Mouse (Mus musculus) CD4-positive, CD25-positive, alpha-beta regulatory T cell (primary cell): ENCODE results near the gene Olfr1151. TPM values are rescaled to one million over a fixed set of nuclear protein-coding genes. Genes with fewer than 3 reads are reported as not detected.

Experiments
- polyA plus RNA-seq: library from polyadenylated mRNA; unstranded; fragments of 100-300 nt; shearing (Covaris generic); gene quantifications from one replicate; pipeline ENCODE4 v1.2.1, GENCODE M21; 2017

Gene Olfr1151
- 0.11 TPM for polyA plus RNA-seq

GRCm38 (mm10) chr2:87855562-87855961 is at the start of gene Olfr1151:
Gene Olfr1151, plus strand, starts transcription at chr2:87855862.

GRCm38 (mm10) chr2:87809522-87809921 is 46.1 kb upstream of the Olfr1151 start, which contains the start of gene Olfr1145:
Gene Olfr1145, plus strand, starts transcription at chr2:87809822.

GRCm38 (mm10) chr2:87830233-87830632 is 25.4 kb upstream of the Olfr1151 start, which contains the start of gene Olfr1148:
Gene Olfr1148, plus strand, starts transcription at chr2:87830533.

GRCm38 (mm10) chr2:87843693-87844092 is 12.0 kb upstream of the Olfr1151 start, which contains the start of gene Olfr1150-ps1:
Gene Olfr1150-ps1, plus strand, starts transcription at chr2:87843993.

GRCm38 (mm10) chr2:87866192-87866591 is 10.5 kb downstream of the Olfr1151 start, which contains the start of gene Olfr1152:
Gene Olfr1152, plus strand, starts transcription at chr2:87866492.

GRCm38 (mm10) chr2:87894662-87895061 is 39.0 kb downstream of the Olfr1151 start, which contains the start of gene Olfr1153:
Gene Olfr1153, plus strand, starts transcription at chr2:87894962.

GRCm38 (mm10) chr2:87905066-87905465 is 49.4 kb downstream of the Olfr1151 start, which contains the start of gene Olfr1154:
Gene Olfr1154, minus strand, starts transcription at chr2:87905166.

Other genes with a start within 250 kb of the Olfr1151 start
- not detected for gene Olfr1130, start 249.7 kb upstream of the Olfr1151 start, polyA plus RNA-seq
- 0.13 TPM for gene Olfr1131, start 228.8 kb upstream of the Olfr1151 start, polyA plus RNA-seq
- not detected for gene Olfr1132, start 218.3 kb upstream of the Olfr1151 start, polyA plus RNA-seq
- not detected for gene Olfr1133, start 208.5 kb upstream of the Olfr1151 start, polyA plus RNA-seq
- gene Olfr1134, start 197.4 kb upstream of the Olfr1151 start, polyA plus RNA-seq, result not detected
- gene Olfr1135, start 182.2 kb upstream of the Olfr1151 start, polyA plus RNA-seq, result not detected
- gene Olfr1136, start 161.9 kb upstream of the Olfr1151 start, polyA plus RNA-seq, result not detected
- not detected for gene Olfr1137, start 142.7 kb upstream of the Olfr1151 start, polyA plus RNA-seq
- gene Olfr1138, start 115.9 kb upstream of the Olfr1151 start, polyA plus RNA-seq, result not detected
- gene Olfr1140, start 112.1 kb upstream of the Olfr1151 start, polyA plus RNA-seq, result not detected
- gene Olfr1141, start 101.9 kb upstream of the Olfr1151 start, polyA plus RNA-seq, result not detected
- gene Olfr152, start 76.4 kb upstream of the Olfr1151 start, polyA plus RNA-seq, result not detected
- gene Olfr1143, start 55.3 kb upstream of the Olfr1151 start, polyA plus RNA-seq, result not detected
- gene Olfr1145, start 46.0 kb upstream of the Olfr1151 start, polyA plus RNA-seq, result not detected
- gene Olfr1148, start 25.3 kb upstream of the Olfr1151 start, polyA plus RNA-seq, result not detected
- gene Olfr1150-ps1, start 11.9 kb upstream of the Olfr1151 start, polyA plus RNA-seq, result not detected
- 0.05 TPM for gene Olfr1152, start 10.6 kb downstream of the Olfr1151 start, polyA plus RNA-seq
- gene Olfr1153, start 39.1 kb downstream of the Olfr1151 start, polyA plus RNA-seq, result not detected
- not detected for gene Olfr1154, start 49.3 kb downstream of the Olfr1151 start, polyA plus RNA-seq
- gene Olfr1155, start 89.3 kb downstream of the Olfr1151 start, polyA plus RNA-seq, result not detected
- 0.12 TPM for gene Olfr1156, start 97.2 kb downstream of the Olfr1151 start, polyA plus RNA-seq
- gene Olfr1157, start 112.4 kb downstream of the Olfr1151 start, polyA plus RNA-seq, result not detected
- not detected for gene Olfr74, start 118.8 kb downstream of the Olfr1151 start, polyA plus RNA-seq
- not detected for gene Olfr1158, start 134.3 kb downstream of the Olfr1151 start, polyA plus RNA-seq
- not detected for gene Olfr1160, start 152.4 kb downstream of the Olfr1151 start, polyA plus RNA-seq
- not detected for gene Olfr1161, start 166.9 kb downstream of the Olfr1151 start, polyA plus RNA-seq
- not detected for gene Olfr73, start 181.8 kb downstream of the Olfr1151 start, polyA plus RNA-seq
- gene Olfr1162, start 195.3 kb downstream of the Olfr1151 start, polyA plus RNA-seq, result not detected
- not detected for gene Olfr1163, start 216.0 kb downstream of the Olfr1151 start, polyA plus RNA-seq
- gene Olfr1164, start 238.1 kb downstream of the Olfr1151 start, polyA plus RNA-seq, result not detected